Comparison of ENCODE assay signal across 16 mouse cellular contexts in genomic region chr6:65049100-65049499, GRCm38 (mm10). TPM values are rescaled to one million over a fixed set of nuclear protein-coding genes. Genes with fewer than 3 reads are reported as not detected.
DNase-seq lines count a peak whose midpoint lies in the region; ATAC-seq and TF ChIP-seq lines count a peak whose summit lies in the region.
"Had no signal": no experiment of that assay in that cellular context is flagged by ENCODE, and none has a peak within 500 bp of the region (broad histone marks: within the 10 kb centered on the region; RNA-seq: fewer than 3 reads in every experiment).

No protein-coding gene starts in this region.

- H3K27ac ChIP-seq in lung, embryonic 14.5 days (ENCODE audit: low read depth), result no peak overlapping the region
- H3K27ac ChIP-seq: embryonic facial prominence, embryonic 12.5 days; forebrain, embryonic 15.5 days; intestine, embryonic 15.5 days; limb, embryonic 10.5 days; midbrain, embryonic 15.5 days; stomach, embryonic 15.5 days had no signal

- no peak for ATAC-seq in lung, embryonic 14.5 days (ENCODE audit: insufficient read depth)
- ATAC-seq in CD4-positive, CD25-positive, alpha-beta regulatory T cell, adult 4 months, result peak; percentile 53
- no peak for ATAC-seq in Patski
- ATAC-seq: forebrain, embryonic 15.5 days; intestine, embryonic 15.5 days had no signal

- TF ChIP-seq CTCF in lung, embryonic 14.5 days (IDR thresholded peaks at IDR 0.05; ENCODE audit: low read depth), result 0 out of 2 replicates have a peak, but pooled peaks have one; percentile 15
- TF ChIP-seq CTCF in Patski (IDR thresholded peaks at IDR 0.05), result peak; percentile 53

- H3K4me3 ChIP-seq in lung, embryonic 14.5 days (ENCODE audit: low read depth, low read length), result no peak overlapping the region
- H3K4me3 ChIP-seq: embryonic facial prominence, embryonic 12.5 days; forebrain, embryonic 15.5 days; intestine, embryonic 15.5 days; limb, embryonic 10.5 days; midbrain, embryonic 15.5 days; stomach, embryonic 15.5 days had no signal

- H3K9ac ChIP-seq in lung, embryonic 14.5 days, result no peak overlapping the region
- H3K9ac ChIP-seq: embryonic facial prominence, embryonic 12.5 days; forebrain, embryonic 15.5 days; intestine, embryonic 15.5 days; midbrain, embryonic 15.5 days; stomach, embryonic 15.5 days had no signal

- intact Hi-C loops in heart, postnatal 14 days (cut with DNase I), result loop anchor here (10.0 kb wide), 1 partner anchor 1486 kb away; the partner anchor contains the start of gene Mad2l1

- no peaks in the 10 kb centered on the region for H3K9me3 ChIP-seq in lung, embryonic 14.5 days (ENCODE audit: low read depth, low read length)
- H3K9me3 ChIP-seq: embryonic facial prominence, embryonic 12.5 days; forebrain, embryonic 15.5 days; intestine, embryonic 15.5 days; limb, embryonic 10.5 days; midbrain, embryonic 15.5 days; stomach, embryonic 15.5 days had no signal

- peaks cover 83% of the 10 kb centered on the region for H3K36me3 ChIP-seq in lung, embryonic 14.5 days (ENCODE audit: insufficient read depth)

- H3K4me1 ChIP-seq in lung, embryonic 14.5 days (ENCODE audit: insufficient read depth), result no peaks in the 10 kb centered on the region
- H3K4me1 ChIP-seq: embryonic facial prominence, embryonic 12.5 days; intestine, embryonic 15.5 days; limb, embryonic 10.5 days; stomach, embryonic 15.5 days had no signal

- H3K27me3 ChIP-seq in lung, embryonic 14.5 days (ENCODE audit: insufficient read depth, low read length), result no peaks in the 10 kb centered on the region
- no peaks in the 10 kb centered on the region for H3K27me3 ChIP-seq in Patski
- H3K27me3 ChIP-seq: embryonic facial prominence, embryonic 12.5 days; forebrain, embryonic 15.5 days; intestine, embryonic 15.5 days; midbrain, embryonic 15.5 days; stomach, embryonic 15.5 days had no signal

- in situ Hi-C loops in Patski (cut with MboI; ENCODE audit: low pct_unique_long_range_greater_than_20kb), result no loop called here

- no peak overlapping the region for H3K4me2 ChIP-seq in lung, embryonic 14.5 days
- H3K4me2 ChIP-seq: embryonic facial prominence, embryonic 12.5 days; forebrain, embryonic 15.5 days; intestine, embryonic 15.5 days; midbrain, embryonic 15.5 days; stomach, embryonic 15.5 days had no signal

- CTCF ChIA-PET in Patski (lab: Charles Lee), result no interaction called here

- POLR2A ChIA-PET in Patski (lab: Charles Lee), result no interaction called here

- WGBS in lung, embryonic 14.5 days, result 94% methylated on average over 4 of the region's 4 CpGs

- DNase-seq in lung, embryonic 14.5 days, result no peak
- no peak for DNase-seq in lung, postnatal 10 days
- DNase-seq in Patski (ENCODE audit: low read depth, low spot score), result no peak
- DNase-seq in naive thymus-derived CD4-positive, alpha-beta T cell, adult 2 months (ENCODE audit: low read depth), result peak; percentile 40
- no peak for DNase-seq in right cerebral cortex, postnatal 36 days (ENCODE audit: low spot score in 2 of 2)
- no peak for DNase-seq in heart, postnatal 14 days
- DNase-seq: cerebellum, adult 9-11 months; gastrocnemius, postnatal 14 days; lung, adult 2 months had no signal

RNA-seq across cellular contexts. Expression of gene Smarcad1, which starts 6.7 kb away (rescaled TPM):
- polyA plus RNA-seq in lung, embryonic 14.5 days (2014; fragmentation: Nextera tagmentation; extraction: Ambion mirVana), result 87.2 and 92.2 TPM in 2 replicates
- 10 to 100 TPM; 34.5 to 43.8 TPM for polyA plus RNA-seq in CD4-positive, CD25-positive, alpha-beta regulatory T cell, adult 4 months (2017; shearing (Covaris generic))
- 33.2 TPM for polyA plus RNA-seq in Patski (2021)
- total RNA-seq in heart, postnatal 14 days (2021), result 10 to 100 TPM; 24.1 to 25.5 TPM
